Mouse (Mus musculus) kidney, adult 2 months (tissue): ENCODE results near the gene B3gnt4.

Experiments used
- CTCF ChIP-seq: fragments of 200-500 bp; conservative IDR thresholded peaks from 2 replicates; pipeline ENCODE4 v1.5.1; 2011; ENCODE audit warnings: low read depth, mild to moderate bottlenecking, control low read depth, low read length, moderate library complexity, mixed read lengths; ENCODE audit not compliant: insufficient read depth, insufficient read length
- POLR2A ChIP-seq: fragments of 200-500 bp; IDR thresholded peaks from one replicate; pipeline ENCODE4 v1.6.1; 2011; ENCODE audit warnings: low read depth, low read length, control low read depth

- TF ChIP-seq CTCF = no peak
- peak; percentile 86 for TF ChIP-seq POLR2A
Observed at GRCm38 (mm10) chr5:123523692-123524392, 13.6 kb downstream of the B3gnt4 start, which contains the start of gene Diablo.
